Mouse (Mus musculus): ENCODE measurements around the gene Eif4a2. TPM values are rescaled to one million over a fixed set of nuclear protein-coding genes. Genes with fewer than 3 reads are reported as not detected.
A peak's percentile ranks its signal among the peaks of the same experiment; 100 is the strongest.

Gene Eif4a2
- total and polyA plus RNA-seq, 2 experiments from 2014 or later: 260 to 490 TPM

- TF ChIP-seq CTCF (IDR thresholded peaks at IDR 0.05; ENCODE audit: low read depth): no peak
- DNase-seq (ENCODE audit: low spot score) (no peak), ATAC-seq (no peak)
- Histone ChIP-seq H3K36me3 (ENCODE audit: insufficient read depth, low read length) (peaks cover under 1% of the 10 kb centered on the region; the same call in 1 of the 2 replicates), H3K27me3 (ENCODE audit: insufficient read depth, low read length) (no peaks in the 10 kb centered on the region), H3K9ac (replicated peaks; ENCODE audit: low read length) (no peak overlapping the region), H3K4me2 (ENCODE audit: low read depth, low read length) (no peak overlapping the region), H3K27ac (no peak overlapping the region), H3K9me3 (ENCODE audit: low read length) (no peaks in the 10 kb centered on the region), H3K4me3 (ENCODE audit: low read length) (no peak overlapping the region), H3K4me1 (ENCODE audit: insufficient read depth, low read length) (peaks cover 6% of the 10 kb centered on the region)
- WGBS: 75% methylated on average over 7 of the region's 7 CpGs
Measured at GRCm38 (mm10) chr16:23106121-23106520, 1.1 kb upstream of the Eif4a2 start.

GRCm38 (mm10) chr16:23107946-23108759 lies 909 bp downstream of the Eif4a2 start:
- TF ChIP-seq CTCF (IDR thresholded peaks at IDR 0.05; ENCODE audit: low read depth): no peak
- peak overlapping the region; percentile 100 for H3K9ac ChIP-seq (replicated peaks; ENCODE audit: low read length)
- 0% methylated on average over 52 of the region's 52 CpGs for WGBS
- no peaks in the 10 kb centered on the region for H3K9me3 ChIP-seq (ENCODE audit: low read length)
- peak; percentile 96 for ATAC-seq
- DNase-seq (ENCODE audit: low spot score): peak; percentile 94
- peak overlapping the region; percentile 100 for H3K27ac ChIP-seq
- no peaks in the 10 kb centered on the region for H3K27me3 ChIP-seq (ENCODE audit: insufficient read depth, low read length)
- peak overlapping the region; percentile 71 for H3K4me2 ChIP-seq (ENCODE audit: low read depth, low read length)
- H3K36me3 ChIP-seq (ENCODE audit: insufficient read depth, low read length): peaks cover 21% of the 10 kb centered on the region
- peaks cover 6% of the 10 kb centered on the region; the same call in 1 of the 2 replicates for H3K4me1 ChIP-seq (ENCODE audit: insufficient read depth, low read length)
- H3K4me3 ChIP-seq (ENCODE audit: low read length): peak overlapping the region; percentile 99

GRCm38 (mm10) chr16:23108943-23109342 lies 1.7 kb downstream of the Eif4a2 start:
- Histone ChIP-seq H3K27ac (no peak overlapping the region), H3K4me1 (ENCODE audit: insufficient read depth, low read length) (peaks cover 6% of the 10 kb centered on the region; the same call in 1 of the 2 replicates), H3K9me3 (ENCODE audit: low read length) (no peaks in the 10 kb centered on the region), H3K9ac (replicated peaks; ENCODE audit: low read length) (peak overlapping the region; percentile 100), H3K36me3 (ENCODE audit: insufficient read depth, low read length) (peaks cover 23% of the 10 kb centered on the region), H3K4me2 (ENCODE audit: low read depth, low read length) (peak overlapping the region; percentile 71), H3K27me3 (ENCODE audit: insufficient read depth, low read length) (no peaks in the 10 kb centered on the region), H3K4me3 (ENCODE audit: low read length) (peak overlapping the region; percentile 99)
- DNase-seq (ENCODE audit: low spot score) (no peak), ATAC-seq (no peak)
- 4% methylated on average over 5 of the region's 5 CpGs for WGBS
- no peak for TF ChIP-seq CTCF (IDR thresholded peaks at IDR 0.05; ENCODE audit: low read depth)

GRCm38 (mm10) chr16:23109350-23110280 lies 2.4 kb downstream of the Eif4a2 start:
- H3K27me3 ChIP-seq (ENCODE audit: insufficient read depth, low read length): no peaks in the 10 kb centered on the region
- no peak for DNase-seq (ENCODE audit: low spot score)
- peak overlapping the region; percentile 71 for H3K4me2 ChIP-seq (ENCODE audit: low read depth, low read length)
- peaks cover 6% of the 10 kb centered on the region; the same call in 1 of the 2 replicates for H3K4me1 ChIP-seq (ENCODE audit: insufficient read depth, low read length)
- H3K4me3 ChIP-seq (ENCODE audit: low read length): peak overlapping the region; percentile 99
- no peak for ATAC-seq
- peaks cover 29% of the 10 kb centered on the region for H3K36me3 ChIP-seq (ENCODE audit: insufficient read depth, low read length)
- H3K9me3 ChIP-seq (ENCODE audit: low read length): no peaks in the 10 kb centered on the region
- no peak for TF ChIP-seq CTCF (IDR thresholded peaks at IDR 0.05; ENCODE audit: low read depth)
- H3K9ac ChIP-seq (replicated peaks; ENCODE audit: low read length): peak overlapping the region; percentile 100
- WGBS: 54% methylated on average over 5 of the region's 5 CpGs
- H3K27ac ChIP-seq: no peak overlapping the region

GRCm38 (mm10) chr16:23112348-23112747 lies 5.1 kb downstream of the Eif4a2 start:
- Histone ChIP-seq H3K36me3 (ENCODE audit: insufficient read depth, low read length) (peaks cover 37% of the 10 kb centered on the region), H3K9ac (replicated peaks; ENCODE audit: low read length) (no peak overlapping the region), H3K4me2 (ENCODE audit: low read depth, low read length) (no peak overlapping the region), H3K9me3 (ENCODE audit: low read length) (no peaks in the 10 kb centered on the region), H3K27me3 (ENCODE audit: insufficient read depth, low read length) (no peaks in the 10 kb centered on the region), H3K27ac (no peak overlapping the region), H3K4me3 (ENCODE audit: low read length) (no peak overlapping the region), H3K4me1 (ENCODE audit: insufficient read depth, low read length) (peaks cover 6% of the 10 kb centered on the region; the same call in 1 of the 2 replicates)
- TF ChIP-seq CTCF (IDR thresholded peaks at IDR 0.05; ENCODE audit: low read depth): no peak
- no peak for ATAC-seq
- WGBS: 81% methylated on average over 12 of the region's 12 CpGs
- DNase-seq (ENCODE audit: low spot score): no peak

- no peaks in the 10 kb centered on the region for H3K27me3 ChIP-seq (ENCODE audit: insufficient read depth, low read length)
- DNase-seq (ENCODE audit: low spot score) (no peak), ATAC-seq (no peak)
- peaks cover 6% of the 10 kb centered on the region; the same call in 1 of the 2 replicates for H3K4me1 ChIP-seq (ENCODE audit: insufficient read depth, low read length)
- H3K4me2 ChIP-seq (ENCODE audit: low read depth, low read length): no peak overlapping the region
- H3K27ac ChIP-seq: no peak overlapping the region
- no peak overlapping the region for H3K4me3 ChIP-seq (ENCODE audit: low read length)
- TF ChIP-seq CTCF (IDR thresholded peaks at IDR 0.05; ENCODE audit: low read depth): no peak
- H3K36me3 ChIP-seq (ENCODE audit: insufficient read depth, low read length): peaks cover 39% of the 10 kb centered on the region
- H3K9me3 ChIP-seq (ENCODE audit: low read length): no peaks in the 10 kb centered on the region
- H3K9ac ChIP-seq (replicated peaks; ENCODE audit: low read length): no peak overlapping the region
- WGBS: 54% methylated on average over 9 of the region's 9 CpGs
Measured at GRCm38 (mm10) chr16:23112861-23113435, 5.7 kb downstream of the Eif4a2 start.
